Mouse (Mus musculus) gastrocnemius, adult 2 months (tissue): Measurements from ENCODE around the gene Ogt. TPM values are rescaled to one million over a fixed set of nuclear protein-coding genes. Genes with fewer than 3 reads are reported as not detected.

ENCODE experiments used
- DNase-seq: peaks from one replicate; pipeline ENCODE4 v3.0.0; 2022
- H3K27ac ChIP-seq: fragments of 200-600 bp; 2 replicates; pipeline ENCODE4 v1.8.1; 2022; ENCODE audit warnings: mild to moderate bottlenecking
- H3K4me3 ChIP-seq: fragments of 200-600 bp; 2 replicates; pipeline ENCODE4 v1.8.1; 2022; ENCODE audit warnings: mild to moderate bottlenecking, moderate library complexity
- CTCF ChIP-seq: fragments of 200-600 bp; IDR thresholded peaks from 2 replicates; pipeline ENCODE4 v1.8.1; 2022; ENCODE audit warnings: antibody characterized with exemption, mild to moderate bottlenecking, moderate library complexity
- intact Hi-C: fragments of 180-260 bp; cut with DNase I; formaldehyde crosslinking; loops from one replicate; pipeline ENCODE4 v1.15.1; 2025
- total RNA-seq, 2 experiments: library from RNA; stranded (reverse); gene quantifications; 2 replicates each; pipeline ENCODE4 v1.2.3; 2021

Gene Ogt
- total RNA-seq, 2 experiments from 2014 or later = 67.2 to 86.4 TPM

- no peak for TF ChIP-seq CTCF
- DNase-seq = no peak
- intact Hi-C loops = no loop called here
- no peak overlapping the region for H3K4me3 ChIP-seq
- no peak overlapping the region for H3K27ac ChIP-seq
Observed at GRCm38 (mm10) chrX:101646621-101647020, 6.8 kb downstream of the Ogt start.

GRCm38 (mm10) chrX:101695686-101696085 is 55.8 kb downstream of the Ogt start:
- TF ChIP-seq CTCF = no peak
- no peak for DNase-seq
- Histone ChIP-seq H3K27ac (no peak overlapping the region), H3K4me3 (no peak overlapping the region)
- intact Hi-C loops = no loop called here

- H3K4me3 ChIP-seq = no peak overlapping the region
- intact Hi-C loops = no loop called here
- H3K27ac ChIP-seq = no peak overlapping the region
- TF ChIP-seq CTCF = no peak
- no peak for DNase-seq
Observed at GRCm38 (mm10) chrX:101697537-101697936, 57.7 kb downstream of the Ogt start.

DNA sequence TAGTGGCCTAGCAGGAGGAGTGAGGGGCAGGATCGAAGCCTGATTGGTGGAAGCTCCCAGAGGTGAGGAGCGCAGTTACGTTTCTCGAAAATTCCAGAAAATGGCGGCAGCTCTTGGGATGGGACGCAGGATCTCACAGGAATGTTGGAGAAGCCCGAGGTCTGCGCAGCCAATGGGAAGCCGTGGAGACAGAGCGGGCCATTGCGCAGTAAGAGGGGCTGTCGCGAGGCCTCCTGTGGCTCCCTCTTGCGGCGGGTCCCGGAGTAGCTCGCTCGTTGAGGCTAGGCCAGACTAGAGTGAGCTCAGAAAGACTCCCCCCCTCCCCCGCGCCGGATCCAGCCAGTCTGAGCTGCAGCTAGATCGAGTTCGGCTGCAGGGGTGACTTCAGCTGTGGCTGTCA is 58.4 kb downstream of the Ogt start:
- TF ChIP-seq CTCF = no peak
- no peak overlapping the region for H3K4me3 ChIP-seq
- no peak for DNase-seq
- intact Hi-C loops = no loop called here
- H3K27ac ChIP-seq = no peak overlapping the region

DNA sequence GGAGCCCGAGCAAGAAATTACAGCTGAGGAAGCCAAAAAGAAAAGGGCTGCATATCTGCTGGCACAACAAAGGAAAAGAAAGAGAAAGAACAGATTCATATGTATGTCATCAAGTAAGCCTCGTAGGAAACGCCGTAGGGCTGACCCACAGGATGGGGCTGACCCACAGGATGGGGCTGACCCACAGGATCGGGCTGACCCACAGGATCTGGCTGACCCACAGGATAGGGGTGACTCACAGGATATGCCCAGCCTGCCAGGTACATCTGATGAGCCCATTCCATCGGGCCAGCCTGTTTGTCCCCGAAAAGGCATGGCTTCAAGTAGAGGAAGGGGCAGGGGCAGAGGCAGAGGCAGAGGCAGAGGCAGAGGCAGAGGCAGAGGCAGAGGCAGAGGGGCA is 65.3 kb downstream of the Ogt start:
- Histone ChIP-seq H3K4me3 (no peak overlapping the region), H3K27ac (no peak overlapping the region)
- intact Hi-C loops = no loop called here
- TF ChIP-seq CTCF = no peak
- no peak for DNase-seq

GRCm38 (mm10) chrX:101720401-101720800 is 80.5 kb downstream of the Ogt start:
- no peak overlapping the region for H3K4me3 ChIP-seq
- H3K27ac ChIP-seq = no peak overlapping the region
- intact Hi-C loops = no loop called here
- TF ChIP-seq CTCF = no peak
- DNase-seq = no peak

GRCm38 (mm10) chrX:101730010-101730409 is 90.2 kb downstream of the Ogt start:
- no peak for TF ChIP-seq CTCF
- Histone ChIP-seq H3K4me3 (no peak overlapping the region), H3K27ac (no peak overlapping the region)
- intact Hi-C loops = no loop called here
- no peak for DNase-seq

GRCm38 (mm10) chrX:101732644-101733043 is 92.8 kb downstream of the Ogt start:
- DNase-seq = no peak
- H3K27ac ChIP-seq = no peak overlapping the region
- TF ChIP-seq CTCF = no peak
- intact Hi-C loops = no loop called here
- H3K4me3 ChIP-seq = no peak overlapping the region

- intact Hi-C loops = no loop called here
- TF ChIP-seq CTCF = no peak
- Histone ChIP-seq H3K4me3 (no peak overlapping the region), H3K27ac (no peak overlapping the region)
- DNase-seq = no peak
Observed at GRCm38 (mm10) chrX:101733288-101733687, 93.4 kb downstream of the Ogt start.

DNA sequence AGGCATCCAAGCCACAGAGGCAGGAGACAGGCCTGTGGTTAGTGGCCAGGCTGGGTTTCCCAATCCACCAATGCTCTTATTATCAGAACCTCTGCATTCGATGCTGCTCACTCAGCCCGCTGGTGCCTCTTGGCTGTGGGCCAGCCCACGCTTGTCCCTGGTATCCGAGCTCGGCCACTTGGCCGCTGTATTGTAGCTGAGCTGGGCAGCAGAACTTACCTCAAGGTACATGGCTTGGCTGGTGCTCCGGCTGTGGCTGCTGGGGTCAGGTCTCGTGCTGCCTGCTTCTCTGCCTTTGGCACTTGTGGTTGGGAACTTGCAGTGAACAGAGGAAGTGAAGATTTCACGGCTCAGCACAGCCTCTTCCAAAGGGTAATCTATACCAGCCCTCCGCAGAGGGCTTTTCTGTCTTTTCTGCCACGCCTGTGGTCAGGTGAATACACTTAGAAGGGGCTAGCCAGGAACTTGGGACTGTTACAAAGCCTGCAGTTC is 94.0 kb downstream of the Ogt start, which contains the start of gene Cxcr3:
Gene Cxcr3, minus strand, starts transcription at position 442 of the 492 bp plus-strand sequence.
- TF ChIP-seq CTCF = no peak
- Histone ChIP-seq H3K27ac (no peak within 1 kb of the TSS), H3K4me3 (no peak within 1 kb of the TSS)
- intact Hi-C loops = no loop called here
- peak; percentile 44 for DNase-seq

Other genes with a start within 250 kb of the Ogt start
- 10 to 100 TPM in 1 of 2 experiments, 1 to 10 TPM in 1; 9.1 to 10.7 TPM for gene Zmym3, start 219.2 kb upstream of the Ogt start, total RNA-seq
- 10 to 100 TPM; 40.0 to 42.7 TPM for gene Nono, start 210.7 kb upstream of the Ogt start, total RNA-seq
- 100 to 1,000 TPM; 121 to 175 TPM for gene Itgb1bp2, start 191.0 kb upstream of the Ogt start, total RNA-seq
- 10 to 100 TPM in 1 of 2 experiments, 1 to 10 TPM in 1; 8.3 to 11.0 TPM for gene Taf1, start 107.3 kb upstream of the Ogt start, total RNA-seq
- gene Cxcr3, start 94.2 kb downstream of the Ogt start, total RNA-seq = not detected
- not detected for gene Gm4779, start 154.4 kb downstream of the Ogt start, total RNA-seq
- not detected for gene 8030474K03Rik, start 154.6 kb downstream of the Ogt start, total RNA-seq
- gene Nhsl2, start 209.3 kb downstream of the Ogt start, total RNA-seq = 1 to 10 TPM; 1.4 to 2.4 TPM